Mouse (Mus musculus): ENCODE measurements around the gene Hip1r. TPM values are rescaled to one million over a fixed set of nuclear protein-coding genes. Genes with fewer than 3 reads are reported as not detected.

Gene Hip1r
- polyA plus RNA-seq, 1 experiment from 2014 or later = 20.4 TPM

DNA sequence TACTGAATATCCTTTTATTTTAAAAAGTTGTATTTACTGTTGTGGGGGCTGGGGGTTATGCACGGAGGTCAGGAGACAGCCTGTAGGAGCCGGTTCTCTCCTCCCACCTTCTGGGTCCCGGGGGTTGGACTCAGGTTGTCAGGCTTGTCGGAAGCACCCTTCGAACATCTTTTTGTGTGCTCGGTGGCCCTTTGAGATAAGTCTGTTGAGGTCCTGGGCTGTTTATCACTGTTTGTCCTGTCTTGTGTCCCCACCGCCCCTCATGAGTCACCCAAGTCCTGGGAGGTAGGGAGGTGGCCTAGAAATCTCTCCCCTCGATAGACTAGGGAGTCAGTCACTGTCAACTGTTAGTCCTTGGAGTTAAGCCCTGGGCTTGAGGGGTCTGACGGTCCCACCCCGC is 24.9 kb downstream of the Hip1r start:
- Histone ChIP-seq H3K36me3 (0 out of 2 replicates have a peak, but pooled peaks cover 3% of the 10 kb centered on the region), H3K4me2 (replicated peaks) (no peak overlapping the region), H3K27me3 (no peaks in the 10 kb centered on the region), H3K4me3 (no peak overlapping the region), H3K4me1 (peaks cover 20% of the 10 kb centered on the region), H3K9ac (no peak overlapping the region), H3K9me3 (replicated peaks) (no peaks in the 10 kb centered on the region), H3K27ac (no peak overlapping the region)
- 86% methylated on average over 10 of the region's 10 CpGs for WGBS
- ATAC-seq (ENCODE audit: low FRiP score) = no peak

DNA sequence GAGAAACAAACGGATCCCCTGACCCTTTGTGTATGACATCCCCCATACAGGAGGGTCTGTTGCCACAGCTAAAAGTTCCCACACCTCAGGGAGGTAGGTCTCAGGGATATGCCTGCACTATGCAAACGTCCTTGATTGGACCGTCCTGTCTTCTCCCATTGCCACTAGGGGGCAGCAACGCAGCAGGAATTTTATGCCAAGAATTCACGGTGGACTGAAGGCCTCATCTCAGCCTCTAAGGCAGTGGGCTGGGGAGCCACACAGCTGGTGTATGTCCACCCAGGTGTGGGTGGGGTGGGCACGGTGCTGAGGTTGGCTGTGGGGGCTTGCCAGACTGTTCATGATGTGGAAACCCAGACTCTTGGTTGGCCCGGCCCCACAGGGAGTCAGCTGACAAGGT is 27.4 kb downstream of the Hip1r start:
- Histone ChIP-seq H3K4me3 (no peak overlapping the region), H3K9ac (no peak overlapping the region), H3K27ac (no peak overlapping the region), H3K27me3 (no peaks in the 10 kb centered on the region), H3K4me1 (peaks cover 28% of the 10 kb centered on the region), H3K9me3 (replicated peaks) (no peaks in the 10 kb centered on the region), H3K36me3 (peaks cover 26% of the 10 kb centered on the region), H3K4me2 (replicated peaks) (no peak overlapping the region)
- WGBS = 15% methylated on average over 7 of the region's 7 CpGs
- peak; percentile 71 for ATAC-seq (ENCODE audit: low FRiP score)

- no peaks in the 10 kb centered on the region for H3K27me3 ChIP-seq
- peaks cover 30% of the 10 kb centered on the region for H3K36me3 ChIP-seq
- ATAC-seq (ENCODE audit: low FRiP score) = peak; percentile 13; the same call in 1 of the 2 replicates
- H3K4me1 ChIP-seq = peaks cover 29% of the 10 kb centered on the region
- no peak overlapping the region for H3K4me2 ChIP-seq (replicated peaks)
- H3K9ac ChIP-seq = no peak overlapping the region
- H3K4me3 ChIP-seq = no peak overlapping the region
- WGBS = 67% methylated on average over 9 of the region's 9 CpGs
- no peaks in the 10 kb centered on the region for H3K9me3 ChIP-seq (replicated peaks)
- H3K27ac ChIP-seq = no peak overlapping the region
Observed at GRCm38 (mm10) chr5:124001274-124001673, 27.8 kb downstream of the Hip1r start.

DNA sequence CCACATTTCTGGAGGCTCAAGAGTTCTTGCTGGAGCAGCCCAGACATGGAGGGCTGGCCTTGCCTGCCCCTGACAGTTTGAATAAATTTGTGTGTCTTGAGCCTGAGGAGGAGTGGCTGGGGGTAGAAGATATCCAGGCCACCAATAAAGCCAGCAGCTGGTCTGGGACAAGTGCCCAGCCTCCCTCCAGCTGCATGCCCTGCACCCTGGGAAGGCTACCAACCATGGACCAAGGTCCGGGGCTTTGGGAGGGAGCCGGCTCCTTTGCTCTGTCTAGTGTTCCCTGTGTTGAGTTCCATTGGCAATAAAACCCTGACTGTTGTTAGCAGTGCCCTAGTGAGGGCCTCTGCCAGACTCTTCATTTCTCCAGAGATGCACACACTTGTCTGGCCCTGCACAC is 29.4 kb downstream of the Hip1r start:
- H3K9me3 ChIP-seq (replicated peaks) = no peaks in the 10 kb centered on the region
- H3K4me1 ChIP-seq = peaks cover 25% of the 10 kb centered on the region
- 81% methylated on average over 2 of the region's 2 CpGs for WGBS
- H3K27ac ChIP-seq = peak overlapping the region; percentile 9; the same call in 1 of the 2 replicates
- no peak overlapping the region for H3K4me2 ChIP-seq (replicated peaks)
- no peak for ATAC-seq (ENCODE audit: low FRiP score)
- no peaks in the 10 kb centered on the region for H3K27me3 ChIP-seq
- peaks cover 46% of the 10 kb centered on the region for H3K36me3 ChIP-seq
- H3K4me3 ChIP-seq = no peak overlapping the region
- H3K9ac ChIP-seq = no peak overlapping the region

DNA sequence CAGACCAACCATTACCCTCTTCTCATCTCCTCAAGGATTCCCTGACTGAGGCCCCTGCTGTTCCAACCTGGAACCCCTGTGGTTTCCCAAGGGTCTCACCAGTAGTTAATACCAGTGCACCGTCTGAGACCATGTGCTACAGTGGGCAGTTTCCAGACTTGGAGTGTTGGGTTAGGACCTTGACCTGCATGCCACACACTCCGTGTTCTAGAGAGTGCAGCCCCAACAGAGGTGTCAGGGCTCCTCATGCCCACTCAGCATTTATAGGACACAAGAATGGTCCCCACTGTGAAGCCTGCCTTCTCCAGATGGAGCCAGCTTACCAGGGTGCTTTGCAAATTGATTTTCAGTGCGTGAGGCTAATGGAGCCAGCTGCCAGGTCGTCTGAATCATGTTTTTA is 29.9 kb downstream of the Hip1r start:
- peaks cover 51% of the 10 kb centered on the region for H3K36me3 ChIP-seq
- no peaks in the 10 kb centered on the region for H3K27me3 ChIP-seq
- no peak overlapping the region for H3K4me2 ChIP-seq (replicated peaks)
- H3K9me3 ChIP-seq (replicated peaks) = no peaks in the 10 kb centered on the region
- H3K9ac ChIP-seq = no peak overlapping the region
- WGBS = 56% methylated on average over 4 of the region's 4 CpGs
- no peak for ATAC-seq (ENCODE audit: low FRiP score)
- H3K27ac ChIP-seq = peak overlapping the region; percentile 9; the same call in 1 of the 2 replicates
- H3K4me1 ChIP-seq = peaks cover 25% of the 10 kb centered on the region
- H3K4me3 ChIP-seq = no peak overlapping the region

DNA sequence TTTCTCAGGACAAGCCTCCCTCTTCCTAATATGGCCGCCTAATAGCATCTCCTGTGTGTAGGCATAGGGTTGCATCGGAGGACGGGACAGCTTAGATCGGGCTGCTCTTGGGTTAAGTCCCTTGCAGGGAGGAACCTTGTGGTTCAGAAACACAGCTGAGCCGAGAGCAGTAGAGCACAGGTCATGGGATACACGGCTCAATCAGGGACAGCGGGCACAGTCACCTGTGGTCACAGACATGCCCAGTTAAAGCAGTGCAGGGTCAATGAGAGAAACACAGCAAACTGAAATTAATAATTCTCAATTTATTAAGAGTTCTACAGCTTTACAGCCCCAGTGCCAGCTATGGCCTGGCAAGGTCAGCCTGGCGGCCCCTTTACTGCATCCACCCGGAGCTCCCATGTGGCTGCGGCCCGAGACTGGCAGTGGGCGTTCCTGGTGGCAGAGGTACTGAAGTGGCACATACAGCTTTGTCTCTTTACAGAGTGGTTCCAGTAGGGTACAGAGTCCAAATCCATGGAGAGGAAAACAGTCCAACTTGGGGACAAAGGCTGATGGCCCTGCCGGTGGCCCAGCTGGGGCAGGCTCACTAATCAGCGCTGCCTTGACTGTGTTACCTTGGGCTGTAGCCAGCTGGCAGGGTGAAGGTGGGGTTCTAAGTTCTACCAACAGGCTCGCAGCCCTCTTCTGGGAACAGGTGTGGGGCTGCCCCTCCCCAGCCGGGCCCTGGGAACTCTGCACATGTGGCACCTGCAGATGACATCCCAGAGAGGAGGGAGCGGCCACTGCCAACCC is 31.1 kb downstream of the Hip1r start:
- Histone ChIP-seq H3K4me3 (no peak overlapping the region), H3K9me3 (replicated peaks) (no peaks in the 10 kb centered on the region), H3K27me3 (no peaks in the 10 kb centered on the region), H3K27ac (peak overlapping the region; percentile 30; the same call in 1 of the 2 replicates), H3K9ac (no peak overlapping the region), H3K4me1 (peaks cover 25% of the 10 kb centered on the region), H3K4me2 (replicated peaks) (no peak overlapping the region), H3K36me3 (peaks cover 60% of the 10 kb centered on the region)
- no peak for ATAC-seq (ENCODE audit: low FRiP score)
- 88% methylated on average over 17 of the region's 17 CpGs for WGBS

DNA sequence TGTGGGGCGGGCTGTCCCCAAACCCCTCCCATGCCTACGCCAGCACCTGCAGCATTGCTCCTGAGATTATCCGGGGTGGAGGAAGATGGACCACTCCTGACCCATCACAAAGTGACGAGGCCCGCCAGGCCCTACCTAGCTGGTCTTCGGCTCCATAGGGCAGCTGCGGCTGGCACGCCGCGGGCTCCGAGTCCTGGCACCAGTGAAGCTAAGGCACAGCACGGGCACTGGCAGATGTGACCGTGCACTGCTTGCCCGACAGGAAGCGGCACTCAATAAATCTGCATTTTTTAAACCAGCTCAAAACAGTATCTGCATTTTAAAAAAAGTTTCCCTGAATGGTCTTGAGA is 31.7 kb downstream of the Hip1r start:
- Histone ChIP-seq H3K36me3 (peaks cover 66% of the 10 kb centered on the region), H3K4me1 (peaks cover 28% of the 10 kb centered on the region), H3K4me2 (replicated peaks) (no peak overlapping the region), H3K9ac (no peak overlapping the region), H3K27ac (peak overlapping the region; percentile 30; the same call in 1 of the 2 replicates), H3K4me3 (no peak overlapping the region), H3K27me3 (no peaks in the 10 kb centered on the region), H3K9me3 (replicated peaks) (no peaks in the 10 kb centered on the region)
- no peak for ATAC-seq (ENCODE audit: low FRiP score)
- 93% methylated on average over 15 of the region's 15 CpGs for WGBS

DNA sequence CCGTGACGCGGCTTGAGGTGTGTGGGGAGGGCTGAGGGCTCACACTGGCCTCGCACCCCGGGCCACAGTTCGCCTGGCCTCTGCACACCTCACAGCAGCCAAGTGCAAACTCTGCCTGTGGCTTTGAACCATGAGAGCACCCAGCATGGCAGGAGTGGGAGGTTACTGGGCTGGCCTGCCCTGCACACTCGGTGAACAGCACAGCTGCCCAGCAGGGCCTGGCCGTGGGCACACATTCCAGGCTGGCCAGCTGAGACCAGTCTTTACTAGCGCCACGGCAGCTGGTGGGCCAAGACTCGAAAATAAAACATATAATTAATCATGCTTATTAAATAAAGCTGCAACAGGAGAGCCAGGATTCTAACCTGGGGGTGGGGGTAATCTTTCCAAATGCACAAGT is 32.2 kb downstream of the Hip1r start:
- no peak for ATAC-seq (ENCODE audit: low FRiP score)
- no peaks in the 10 kb centered on the region for H3K27me3 ChIP-seq
- peaks cover 33% of the 10 kb centered on the region for H3K4me1 ChIP-seq
- H3K36me3 ChIP-seq = peaks cover 69% of the 10 kb centered on the region
- H3K9ac ChIP-seq = no peak overlapping the region
- WGBS = 83% methylated on average over 11 of the region's 11 CpGs
- H3K4me2 ChIP-seq (replicated peaks) = no peak overlapping the region
- no peak overlapping the region for H3K4me3 ChIP-seq
- no peak overlapping the region for H3K27ac ChIP-seq
- no peaks in the 10 kb centered on the region for H3K9me3 ChIP-seq (replicated peaks)

GRCm38 (mm10) chr5:124006082-124006873 is 32.9 kb downstream of the Hip1r start:
- no peak overlapping the region for H3K27ac ChIP-seq
- peaks cover 36% of the 10 kb centered on the region for H3K4me1 ChIP-seq
- H3K36me3 ChIP-seq = peaks cover 69% of the 10 kb centered on the region
- no peaks in the 10 kb centered on the region for H3K9me3 ChIP-seq (replicated peaks)
- no peak overlapping the region for H3K4me3 ChIP-seq
- H3K9ac ChIP-seq = no peak overlapping the region
- no peak for ATAC-seq (ENCODE audit: low FRiP score)
- no peaks in the 10 kb centered on the region for H3K27me3 ChIP-seq
- 90% methylated on average over 26 of the region's 26 CpGs for WGBS
- H3K4me2 ChIP-seq (replicated peaks) = no peak overlapping the region

DNA sequence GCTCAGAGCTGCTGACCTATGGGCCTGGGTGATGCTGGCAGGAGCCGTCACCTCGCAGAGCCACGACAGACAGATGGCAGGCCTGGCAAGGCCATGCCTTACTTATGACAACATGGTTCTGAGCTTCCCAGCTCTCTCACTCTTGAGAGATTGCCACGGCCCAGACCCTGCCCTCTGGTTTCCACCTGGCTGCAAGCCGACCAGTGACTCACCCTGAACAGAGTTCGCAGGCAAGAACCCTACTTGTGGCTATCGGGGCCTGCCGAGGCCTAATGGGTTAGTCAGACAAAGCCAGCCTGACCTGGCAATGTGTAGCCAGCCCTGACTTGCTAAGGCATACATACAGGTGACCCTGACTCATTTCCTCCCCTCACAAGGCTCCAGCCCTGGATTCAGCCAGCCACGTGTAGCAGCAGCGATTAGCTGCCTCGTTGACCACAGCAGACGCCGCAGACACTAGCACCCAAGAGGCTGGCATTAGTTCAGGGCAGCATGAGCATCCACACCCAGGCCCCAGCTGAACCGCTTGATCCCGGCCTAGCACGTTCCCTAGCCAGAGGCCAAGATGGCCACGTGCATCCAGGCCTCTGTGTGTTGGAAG is 33.6 kb downstream of the Hip1r start:
- Histone ChIP-seq H3K36me3 (peaks cover 69% of the 10 kb centered on the region), H3K9me3 (replicated peaks) (no peaks in the 10 kb centered on the region), H3K27ac (no peak overlapping the region), H3K9ac (no peak overlapping the region), H3K4me1 (peaks cover 40% of the 10 kb centered on the region), H3K4me3 (no peak overlapping the region), H3K27me3 (no peaks in the 10 kb centered on the region), H3K4me2 (replicated peaks) (no peak overlapping the region)
- ATAC-seq (ENCODE audit: low FRiP score) = no peak
- WGBS = 89% methylated on average over 17 of the region's 17 CpGs

DNA sequence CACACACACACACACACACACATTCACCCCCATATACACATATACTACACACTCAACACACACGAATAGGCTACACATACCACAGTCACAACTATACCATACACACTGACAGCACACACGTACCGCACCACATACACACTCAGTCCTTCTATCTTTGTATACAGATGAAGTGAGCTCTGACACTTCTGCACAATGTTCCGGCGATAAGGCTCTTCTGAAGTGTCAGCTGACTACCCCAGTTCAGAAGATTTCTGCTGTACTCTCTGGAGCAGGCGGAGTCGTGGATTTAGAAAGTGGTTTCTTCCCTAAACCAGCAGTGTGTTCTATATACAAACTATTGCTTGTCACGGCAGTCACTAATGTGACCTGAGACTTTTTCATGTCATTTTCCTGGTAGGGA is 36.6 kb downstream of the Hip1r start:
- Histone ChIP-seq H3K36me3 (peaks cover 54% of the 10 kb centered on the region), H3K4me3 (no peak overlapping the region), H3K27ac (peak overlapping the region; percentile 77), H3K9me3 (replicated peaks) (no peaks in the 10 kb centered on the region), H3K27me3 (no peaks in the 10 kb centered on the region), H3K4me1 (peaks cover 58% of the 10 kb centered on the region), H3K9ac (peak overlapping the region; percentile 32), H3K4me2 (replicated peaks) (no peak overlapping the region)
- no peak for ATAC-seq (ENCODE audit: low FRiP score)
- 92% methylated on average over 8 of the region's 8 CpGs for WGBS

DNA sequence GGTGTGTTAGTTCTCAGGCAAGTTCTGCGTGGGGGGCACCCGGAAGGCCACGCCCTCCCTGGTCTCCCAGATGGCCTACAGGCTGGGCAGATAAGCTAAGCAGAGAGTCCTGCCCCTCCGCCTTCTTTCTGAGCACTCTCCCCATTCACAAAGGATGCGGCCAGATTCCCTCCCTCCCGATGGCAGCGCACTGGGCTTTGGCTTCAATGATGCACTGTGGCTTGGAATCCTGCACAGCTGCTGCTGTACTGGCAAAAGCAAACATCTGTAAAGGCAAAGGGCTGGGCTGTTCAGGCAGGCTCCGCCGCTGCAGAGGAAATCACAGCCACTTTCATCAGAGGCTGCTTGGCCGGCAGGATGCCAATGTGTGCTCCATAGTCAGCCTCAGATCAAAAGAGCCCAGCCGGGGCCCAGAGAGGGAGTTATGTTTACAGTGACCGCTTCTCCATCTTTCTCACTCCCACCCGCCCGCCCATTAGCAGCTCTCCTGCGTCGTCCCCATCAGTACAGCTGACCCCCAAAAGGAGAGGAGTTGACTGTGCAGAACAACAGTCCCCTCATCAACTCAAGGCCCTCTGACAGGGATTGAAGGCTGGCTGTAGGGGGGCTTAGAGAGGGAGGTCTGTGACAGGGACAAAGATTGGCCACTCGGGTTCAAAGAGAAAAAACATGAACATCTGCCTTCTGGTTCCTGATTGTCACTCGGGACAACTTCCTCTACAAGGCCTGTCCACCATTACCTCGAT is 37.7 kb downstream of the Hip1r start:
- Histone ChIP-seq H3K27me3 (no peaks in the 10 kb centered on the region), H3K36me3 (peaks cover 44% of the 10 kb centered on the region), H3K4me3 (no peak overlapping the region), H3K9ac (peak overlapping the region; percentile 44), H3K4me1 (peaks cover 59% of the 10 kb centered on the region), H3K27ac (peak overlapping the region; percentile 77), H3K4me2 (replicated peaks) (peak overlapping the region; percentile 32), H3K9me3 (replicated peaks) (no peaks in the 10 kb centered on the region)
- 4% methylated on average over 19 of the region's 19 CpGs for WGBS
- peak; percentile 51 for ATAC-seq (ENCODE audit: low FRiP score)
